Mouse (Mus musculus) kidney, embryonic 15.5 days (tissue): ENCODE data around the gene Cd300lb. TPM values are rescaled to one million over a fixed set of nuclear protein-coding genes. Genes with fewer than 3 reads are reported as not detected.

Experiments
- ATAC-seq: fragments of 200-750 bp; cut with Nextera tagmentation; replicated peaks from 2 replicates; pipeline ENCODE4 v1.8.0; 2017; ENCODE audit warnings: moderate TSS enrichment; ENCODE audit not compliant: low FRiP score
- H3K27ac ChIP-seq: fragments of 300-500 bp; sonication (generic); 2 replicates; pipeline ENCODE4 v1.5.1; 2015; ENCODE audit warnings: mild to moderate bottlenecking, inconsistent platforms
- H3K27me3 ChIP-seq: fragments of 300-500 bp; sonication (generic); 2 replicates; pipeline ENCODE4 v1.6.1; 2015; ENCODE audit warnings: inconsistent platforms
- H3K36me3 ChIP-seq: fragments of 300-500 bp; sonication (generic); 2 replicates; pipeline ENCODE4 v1.6.1; 2015; ENCODE audit warnings: inconsistent platforms
- H3K4me1 ChIP-seq: fragments of 300-500 bp; sonication (generic); 2 replicates; pipeline ENCODE4 v1.6.1; 2015; ENCODE audit warnings: inconsistent platforms
- H3K4me2 ChIP-seq: fragments of 300-500 bp; sonication (generic); 2 replicates; pipeline ENCODE4 v1.6.1; 2015; ENCODE audit warnings: moderate library complexity, mild to moderate bottlenecking, inconsistent platforms
- H3K4me3 ChIP-seq: fragments of 300-500 bp; sonication (generic); replicated peaks from 2 replicates; pipeline ENCODE4 v1.5.1; 2015; ENCODE audit warnings: mild to moderate bottlenecking, inconsistent platforms
- H3K9ac ChIP-seq: fragments of 300-500 bp; sonication (generic); 2 replicates; pipeline ENCODE4 v1.6.1; 2015; ENCODE audit warnings: mild to moderate bottlenecking, inconsistent platforms
- H3K9me3 ChIP-seq: fragments of 300-500 bp; sonication (generic); replicated peaks from 2 replicates; pipeline ENCODE4 v1.6.1; 2016; ENCODE audit warnings: inconsistent platforms
- WGBS: fragments of 180-500 bp; shearing (Covaris S2); methylation state at CpG from one replicate; pipeline ENCODE4 v1.1.7; 2015; ENCODE audit warnings: mixed read lengths; 5-methylcytosine and 5-hydroxymethylcytosine counted together
- polyA plus RNA-seq: library from polyadenylated mRNA; unstranded; fragments of >200 nt; fragmentation: Nextera tagmentation; extraction: Ambion mirVana; gene quantifications from 2 replicates; pipeline ENCODE4 v1.2.1, GENCODE M21; 2015

Gene Cd300lb
- polyA plus RNA-seq, 1 experiment from 2014 or later = 0.25 TPM

DNA sequence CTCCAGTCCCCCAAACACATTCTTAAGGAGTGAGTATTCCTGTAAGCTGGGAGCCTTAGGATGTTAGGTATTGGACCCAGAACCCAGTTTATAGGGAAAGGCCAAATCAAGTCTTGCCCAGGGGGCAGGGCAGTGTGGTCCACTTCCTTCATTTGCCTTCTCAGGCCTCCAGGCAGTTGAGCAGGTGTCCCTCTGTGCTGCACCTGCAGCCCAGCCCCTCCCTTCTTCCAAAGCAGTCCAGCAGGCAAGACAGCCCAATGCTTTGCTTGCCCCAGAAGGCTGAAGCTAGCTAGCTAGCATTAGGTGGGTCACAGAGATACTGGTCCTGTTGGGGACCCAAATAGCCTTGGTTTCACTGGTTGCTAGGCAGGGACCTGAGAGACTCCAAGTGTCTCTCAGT, 54.0 kb downstream of the Cd300lb start:
- peaks cover 30% of the 10 kb centered on the region for H3K4me1 ChIP-seq
- no peak overlapping the region for H3K4me3 ChIP-seq
- no peaks in the 10 kb centered on the region for H3K36me3 ChIP-seq
- no peak overlapping the region for H3K9ac ChIP-seq
- H3K27me3 ChIP-seq = no peaks in the 10 kb centered on the region
- no peaks in the 10 kb centered on the region for H3K9me3 ChIP-seq
- no peak overlapping the region for H3K27ac ChIP-seq
- no peak for ATAC-seq
- no peak overlapping the region for H3K4me2 ChIP-seq

DNA sequence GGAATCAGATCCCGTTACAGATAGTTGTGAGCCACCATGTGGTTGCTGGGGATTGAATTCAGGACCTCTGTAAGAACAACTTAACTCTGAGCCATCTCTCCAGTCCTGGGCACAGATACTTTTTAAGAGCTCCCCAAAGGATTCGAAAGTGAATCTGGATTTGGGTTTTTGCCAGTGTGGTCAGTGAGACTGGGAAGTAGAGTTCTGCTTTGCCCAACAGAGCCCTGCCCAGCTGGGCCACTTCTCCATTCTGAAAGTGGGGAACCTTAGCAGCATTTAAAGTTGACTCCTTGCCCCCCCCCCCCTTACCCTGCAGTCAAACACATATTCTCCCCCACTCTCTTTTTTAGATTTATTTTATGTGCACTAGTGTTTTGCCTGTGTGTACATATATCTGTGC, 54.5 kb downstream of the Cd300lb start:
- 71% methylated on average over 2 of the region's 2 CpGs for WGBS

DNA sequence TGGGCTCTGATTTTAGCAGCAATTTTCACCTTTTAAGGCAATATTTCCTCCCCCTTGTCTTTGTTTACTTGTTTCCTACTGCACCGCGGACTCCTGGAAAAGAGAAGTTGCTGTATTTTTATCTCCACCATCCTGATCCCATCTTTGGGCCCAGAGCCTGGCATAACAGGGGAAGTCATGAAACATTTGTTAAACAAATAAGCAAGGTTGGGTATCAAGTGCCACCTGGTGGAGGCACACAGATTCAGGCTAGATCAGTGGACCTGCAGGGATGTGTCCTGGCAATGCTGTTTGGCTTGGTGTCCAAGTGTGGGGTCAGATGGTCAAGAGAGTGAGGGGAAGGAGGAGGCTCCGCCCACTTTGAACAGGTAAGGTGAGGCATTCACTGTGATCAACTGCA, 57.0 kb downstream of the Cd300lb start:
- ATAC-seq = no peak
- WGBS = 39% methylated on average over 3 of the region's 3 CpGs
- H3K27ac ChIP-seq = peak overlapping the region; percentile 82

More for the DNA sequence above, 54.5 kb downstream of the Cd300lb start:
- no peak overlapping the region for H3K27ac ChIP-seq
- no peaks in the 10 kb centered on the region for H3K27me3 ChIP-seq
- peaks cover 33% of the 10 kb centered on the region for H3K4me1 ChIP-seq
- ATAC-seq = no peak
- H3K4me3 ChIP-seq = no peak overlapping the region
- no peak overlapping the region for H3K4me2 ChIP-seq
- H3K9ac ChIP-seq = no peak overlapping the region
- no peaks in the 10 kb centered on the region for H3K9me3 ChIP-seq
- no peaks in the 10 kb centered on the region for H3K36me3 ChIP-seq

DNA sequence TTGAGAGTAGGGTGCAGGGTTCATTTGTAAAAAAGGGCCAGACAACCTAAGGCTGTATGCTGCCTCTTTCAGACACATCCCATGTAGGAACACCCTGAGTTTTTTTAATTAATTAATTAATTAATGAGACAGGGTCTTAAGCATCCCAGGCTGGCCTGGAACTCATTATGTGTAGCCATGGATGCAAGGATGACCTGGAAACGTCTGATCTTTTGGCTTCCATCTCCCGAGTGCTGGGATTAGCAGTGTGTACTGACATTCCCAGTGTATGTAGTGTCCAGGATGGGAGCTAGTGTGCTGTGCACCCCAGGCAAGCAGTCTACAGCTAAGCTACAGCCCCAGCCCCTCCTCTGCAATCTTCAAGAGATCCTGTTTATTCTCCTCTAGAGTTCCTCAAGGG, 57.6 kb downstream of the Cd300lb start:
- Histone ChIP-seq H3K4me3 (no peak overlapping the region), H3K27ac (peak overlapping the region; percentile 82), H3K27me3 (no peaks in the 10 kb centered on the region), H3K9ac (no peak overlapping the region), H3K36me3 (peaks cover 4% of the 10 kb centered on the region), H3K9me3 (no peaks in the 10 kb centered on the region), H3K4me1 (peaks cover 61% of the 10 kb centered on the region), H3K4me2 (no peak overlapping the region)
- no peak for ATAC-seq
- 16% methylated on average over 2 of the region's 2 CpGs for WGBS

More for the DNA sequence above, 57.0 kb downstream of the Cd300lb start:
- H3K4me1 ChIP-seq = peaks cover 57% of the 10 kb centered on the region
- H3K9ac ChIP-seq = no peak overlapping the region
- H3K36me3 ChIP-seq = no peaks in the 10 kb centered on the region
- no peak overlapping the region for H3K4me3 ChIP-seq
- H3K4me2 ChIP-seq = no peak overlapping the region
- H3K9me3 ChIP-seq = no peaks in the 10 kb centered on the region
- H3K27me3 ChIP-seq = no peaks in the 10 kb centered on the region

DNA sequence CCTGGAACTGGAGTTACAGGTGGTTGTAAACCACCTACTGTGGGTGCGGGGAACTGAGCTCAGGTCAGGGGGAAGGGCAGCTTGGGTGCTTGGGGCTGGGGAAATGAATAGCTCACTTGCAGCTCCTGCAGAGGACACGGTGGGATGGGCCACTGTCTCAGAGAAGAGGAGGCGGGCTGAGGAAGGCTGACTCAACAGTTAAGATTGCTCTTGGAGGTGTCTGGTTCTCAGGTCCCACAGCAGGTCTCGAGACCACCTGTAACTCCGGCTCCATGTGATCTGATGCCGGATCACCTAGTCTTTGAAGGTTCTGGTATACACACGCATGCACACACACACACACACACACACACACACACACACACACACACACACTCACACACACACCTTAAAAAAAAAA, 58.0 kb downstream of the Cd300lb start:
- Histone ChIP-seq H3K9ac (no peak overlapping the region), H3K4me3 (no peak overlapping the region), H3K27me3 (no peaks in the 10 kb centered on the region), H3K4me2 (0 out of 2 replicates have a peak overlapping the region, but pooled peaks have one; percentile 20), H3K4me1 (peaks cover 61% of the 10 kb centered on the region), H3K27ac (peak overlapping the region; percentile 82), H3K36me3 (peaks cover 9% of the 10 kb centered on the region), H3K9me3 (no peaks in the 10 kb centered on the region)
- peak; percentile 41; the same call in 1 of the 2 replicates for ATAC-seq
- WGBS = 26% methylated on average over 7 of the region's 7 CpGs

DNA sequence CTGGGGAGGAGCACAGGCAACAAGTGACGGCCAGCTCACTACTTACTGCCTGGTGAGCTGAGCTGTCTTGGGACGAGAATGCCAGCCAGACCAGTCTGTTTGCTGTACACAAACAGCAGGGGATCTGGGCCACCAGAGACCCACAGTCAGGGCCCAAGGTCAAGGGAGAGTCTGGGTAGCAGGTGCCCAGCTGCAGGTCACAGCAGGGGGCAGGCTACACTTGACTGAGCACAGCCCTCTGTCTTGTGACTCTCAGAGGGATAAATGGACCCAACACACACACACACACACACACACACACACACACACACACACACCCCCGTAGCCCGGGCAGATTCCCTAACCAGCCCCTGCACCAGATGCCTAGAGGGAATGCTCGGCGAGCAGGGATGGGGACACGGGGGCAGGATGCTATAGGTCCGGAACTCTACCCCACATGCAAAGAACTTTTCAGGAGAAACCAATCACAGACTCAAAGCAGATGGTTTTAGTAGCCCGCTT, 58.8 kb downstream of the Cd300lb start:
- H3K4me1 ChIP-seq = peaks cover 61% of the 10 kb centered on the region
- peak overlapping the region; percentile 82 for H3K27ac ChIP-seq
- WGBS = 2% methylated on average over 9 of the region's 9 CpGs
- peak overlapping the region; percentile 20; the same call in 1 of the 2 replicates for H3K4me2 ChIP-seq
- H3K27me3 ChIP-seq = no peaks in the 10 kb centered on the region
- ATAC-seq = peak; percentile 61
- H3K36me3 ChIP-seq = peaks cover 17% of the 10 kb centered on the region
- no peak overlapping the region for H3K4me3 ChIP-seq
- H3K9me3 ChIP-seq = no peaks in the 10 kb centered on the region
- no peak overlapping the region for H3K9ac ChIP-seq

DNA sequence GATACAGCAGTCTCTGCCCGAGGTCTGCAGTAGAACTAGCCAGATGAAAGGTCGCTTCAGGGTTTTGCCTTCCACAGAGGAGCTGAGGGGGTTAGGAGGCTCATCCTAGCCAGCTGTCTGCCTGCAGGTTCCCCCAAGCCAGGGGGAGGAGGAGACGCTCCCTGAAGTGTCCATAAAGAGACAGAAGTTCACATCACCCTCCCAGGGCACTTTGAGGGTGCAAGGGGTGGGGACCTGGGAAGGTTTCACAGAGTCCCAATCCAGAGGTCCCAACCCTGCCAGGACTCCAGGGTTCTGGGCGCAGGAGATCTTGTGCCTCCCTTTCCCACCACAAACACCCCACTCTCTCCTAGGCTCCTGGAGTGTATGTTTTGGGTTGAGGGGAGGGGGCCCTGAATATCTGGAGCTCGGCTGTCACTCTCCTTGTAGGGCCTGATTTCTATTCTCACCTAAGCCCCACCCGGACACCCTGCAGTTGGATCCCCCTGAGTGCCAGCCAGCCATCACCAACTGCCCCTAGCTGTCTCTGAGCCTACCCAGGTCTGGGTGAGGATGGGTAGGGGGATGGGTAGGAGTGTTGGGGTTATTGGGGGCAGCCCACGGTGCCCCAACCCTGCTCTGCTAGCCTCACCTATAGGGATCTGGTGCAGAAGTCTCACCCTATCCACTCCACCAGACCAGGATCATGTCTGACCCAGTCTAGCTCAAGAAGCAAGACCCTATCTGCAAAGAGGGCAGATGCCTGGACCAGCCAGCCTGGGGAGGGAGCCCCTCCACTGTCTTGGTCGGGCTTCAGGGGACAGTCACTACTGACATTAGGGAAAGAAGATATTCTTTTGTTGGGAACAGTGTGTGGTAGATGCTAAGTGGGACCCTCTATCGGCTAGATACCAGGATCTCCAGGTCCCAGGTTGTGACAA, 59.7 kb downstream of the Cd300lb start:
- H3K27me3 ChIP-seq = no peaks in the 10 kb centered on the region
- H3K4me3 ChIP-seq = no peak overlapping the region
- H3K4me2 ChIP-seq = no peak overlapping the region
- no peaks in the 10 kb centered on the region for H3K9me3 ChIP-seq
- ATAC-seq = 0 out of 2 replicates have a peak, but pooled peaks have one; percentile 5
- no peak overlapping the region for H3K9ac ChIP-seq
- 48% methylated on average over 9 of the region's 9 CpGs for WGBS
- peaks cover 61% of the 10 kb centered on the region for H3K4me1 ChIP-seq
- peaks cover 26% of the 10 kb centered on the region for H3K36me3 ChIP-seq
- peak overlapping the region; percentile 82 for H3K27ac ChIP-seq

DNA sequence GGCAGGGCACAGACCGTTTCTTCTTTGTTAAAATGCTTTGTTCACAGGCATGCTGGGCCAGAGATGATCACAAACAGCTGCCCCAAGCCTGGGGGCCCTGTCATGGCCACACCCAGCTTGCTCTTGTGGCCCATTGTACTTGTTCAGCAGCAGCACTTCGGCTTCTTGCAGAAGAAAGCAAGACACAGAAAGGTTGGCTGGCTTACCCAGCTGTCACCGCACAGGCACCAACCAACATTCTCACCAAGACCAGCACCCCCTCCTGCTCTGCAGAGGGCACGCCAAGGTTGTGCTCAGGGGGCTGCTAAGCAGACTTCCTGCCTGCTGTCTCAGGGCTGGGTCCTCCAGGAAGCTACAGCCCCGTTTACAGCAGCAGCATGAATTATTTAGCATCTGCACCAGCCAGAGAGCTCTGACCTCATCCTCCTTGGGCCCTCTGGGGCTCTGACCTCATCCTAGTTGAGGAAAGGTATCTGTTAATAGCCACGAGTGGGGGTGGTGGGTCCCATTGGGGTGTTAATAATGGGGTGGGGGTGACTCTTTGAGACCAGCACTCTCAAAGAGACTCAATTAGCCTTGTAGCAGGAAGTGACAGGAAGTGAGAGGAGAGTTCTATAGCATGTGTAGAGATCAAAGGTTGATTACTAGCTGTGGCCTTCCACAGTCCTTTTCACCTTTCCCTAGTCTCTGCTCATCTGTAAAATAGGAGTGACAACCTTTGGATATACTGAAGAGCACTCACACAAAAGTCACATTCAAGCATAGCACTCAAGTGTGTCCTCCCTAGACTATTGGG, 61.0 kb downstream of the Cd300lb start:
- Histone ChIP-seq H3K36me3 (peaks cover 38% of the 10 kb centered on the region), H3K4me3 (no peak overlapping the region), H3K9me3 (no peaks in the 10 kb centered on the region), H3K27ac (peak overlapping the region; percentile 82), H3K27me3 (no peaks in the 10 kb centered on the region), H3K4me2 (no peak overlapping the region), H3K4me1 (peaks cover 67% of the 10 kb centered on the region), H3K9ac (no peak overlapping the region)
- 17% methylated on average over 6 of the region's 6 CpGs for WGBS
- ATAC-seq = no peak

Other genes starting within 250 kb of the Cd300lb start
- 0.41 and 0.56 TPM in 2 replicates for gene Dnaic2, start 207.0 kb downstream of the Cd300lb start, polyA plus RNA-seq
- 0.09 TPM in 2 replicates for gene Kif19a, start 169.0 kb downstream of the Cd300lb start, polyA plus RNA-seq
- 1.0 and 1.5 TPM in 2 replicates for gene Btbd17, start 138.4 kb downstream of the Cd300lb start, polyA plus RNA-seq
- gene Gpr142, start 135.5 kb downstream of the Cd300lb start, polyA plus RNA-seq = 0.14 TPM in 1 of 2 replicates, not detected in the other
- gene Gprc5c, start 83.2 kb downstream of the Cd300lb start, polyA plus RNA-seq = 119 TPM in 2 replicates
- gene Cd300a, start 44.3 kb downstream of the Cd300lb start, polyA plus RNA-seq = 1.7 and 1.8 TPM in 2 replicates
- not detected in 2 replicates for gene Cd300c, start 34.8 kb upstream of the Cd300lb start, polyA plus RNA-seq
- gene Cd300ld, start 55.5 kb upstream of the Cd300lb start, polyA plus RNA-seq = 0.10 and 0.26 TPM in 2 replicates
- gene Cd300c2, start 67.5 kb upstream of the Cd300lb start, polyA plus RNA-seq = 2.0 and 2.7 TPM in 2 replicates
- not detected in 2 replicates for gene Cd300ld2, start 81.8 kb upstream of the Cd300lb start, polyA plus RNA-seq
- not detected in 2 replicates for gene Cd300ld4, start 92.6 kb upstream of the Cd300lb start, polyA plus RNA-seq
- not detected in 2 replicates for gene Cd300ld5, start 103.4 kb upstream of the Cd300lb start, polyA plus RNA-seq
- not detected in 2 replicates for gene Cd300ld3, start 114.0 kb upstream of the Cd300lb start, polyA plus RNA-seq
- gene Cd300e, start 127.8 kb upstream of the Cd300lb start, polyA plus RNA-seq = not detected in 2 replicates
- gene Rab37, start 157.0 kb upstream of the Cd300lb start, polyA plus RNA-seq = 1.7 and 2.1 TPM in 2 replicates
- 0.36 and 0.49 TPM in 2 replicates for gene Cd300lf, start 199.6 kb upstream of the Cd300lb start, polyA plus RNA-seq
- gene Slc9a3r1, start 229.0 kb upstream of the Cd300lb start, polyA plus RNA-seq = 123 and 127 TPM in 2 replicates